Comparison of ENCODE assay signal across 20 mouse cellular contexts in the genomic region with DNA sequence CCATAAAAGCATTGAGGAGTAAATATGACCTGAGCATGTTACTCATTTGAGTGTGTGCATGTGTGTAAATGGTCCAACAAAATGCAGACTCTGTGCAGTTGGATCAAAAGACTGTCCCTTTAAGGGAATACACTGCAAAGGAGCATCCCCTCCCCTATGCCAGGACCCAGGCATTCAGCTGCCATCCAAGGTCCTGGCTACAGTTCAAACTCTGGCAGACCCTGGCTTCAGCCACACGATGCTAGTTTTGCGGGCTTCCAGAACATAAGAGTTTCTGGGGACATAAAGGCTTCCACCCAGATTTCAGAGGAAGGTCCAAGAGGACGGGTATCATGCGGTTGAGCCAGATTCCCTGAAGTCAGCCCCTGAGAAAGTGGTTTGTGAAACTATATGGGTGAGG.
DNase-seq lines count a peak whose midpoint lies in the region; ATAC-seq and TF ChIP-seq lines count a peak whose summit lies in the region.
"Had no signal": no experiment of that assay in that cellular context is flagged by ENCODE, and none has a peak within 500 bp of the region (broad histone marks: within the 10 kb centered on the region; RNA-seq: fewer than 3 reads in every experiment).

No protein-coding gene starts in this region.

- H3K27ac ChIP-seq in heart, embryonic 16.5 days (ENCODE audit: low read length): 0 out of 2 replicates have a peak overlapping the region, but pooled peaks have one; percentile 9
- no peak overlapping the region for H3K27ac ChIP-seq in heart, adult 2 months
- H3K27ac ChIP-seq: embryonic facial prominence, embryonic 12.5 days; forebrain, embryonic 10.5 days; forebrain, embryonic 12.5 days had no signal

- H3K4me1 ChIP-seq in heart, embryonic 16.5 days (ENCODE audit: control insufficient read depth, insufficient read depth, low read length): peaks cover 13% of the 10 kb centered on the region
- H3K4me1 ChIP-seq in heart, adult 2 months (ENCODE audit: control insufficient read depth, insufficient read depth, low read length): no peaks in the 10 kb centered on the region
- H3K4me1 ChIP-seq: embryonic facial prominence, embryonic 12.5 days had no signal

- intact Hi-C loops in heart, adult 2 months (cut with DNase I): no loop called here
- intact Hi-C loops in left cerebral cortex, postnatal 4 days (cut with DNase I): no loop called here
- intact Hi-C loops in left cerebral cortex, postnatal 36 days (cut with DNase I): no loop called here

- H3K9ac ChIP-seq in heart, embryonic 16.5 days (ENCODE audit: low read length): 0 out of 2 replicates have a peak overlapping the region, but pooled peaks have one; percentile 20
- H3K9ac ChIP-seq in heart, adult 2 months (ENCODE audit: low read depth, low read length): no peak overlapping the region
- H3K9ac ChIP-seq: embryonic facial prominence, embryonic 12.5 days; forebrain, embryonic 12.5 days had no signal

- no peaks in the 10 kb centered on the region for H3K36me3 ChIP-seq in heart, embryonic 16.5 days (ENCODE audit: control insufficient read depth, insufficient read depth)
- H3K36me3 ChIP-seq in heart, adult 2 months (ENCODE audit: control insufficient read depth, insufficient read depth, low read length): no peaks in the 10 kb centered on the region
- H3K36me3 ChIP-seq: embryonic facial prominence, embryonic 12.5 days; forebrain, embryonic 10.5 days; forebrain, embryonic 12.5 days had no signal

- TF ChIP-seq CTCF in heart, adult 2 months (IDR thresholded peaks at IDR 0.05): no peak

- H3K27me3 ChIP-seq in heart, embryonic 16.5 days (ENCODE audit: control insufficient read depth, insufficient read depth, low read length): no peaks in the 10 kb centered on the region
- H3K27me3 ChIP-seq in heart, adult 2 months (ENCODE audit: control insufficient read depth, insufficient read depth, low read length): no peaks in the 10 kb centered on the region
- H3K27me3 ChIP-seq: embryonic facial prominence, embryonic 12.5 days; forebrain, embryonic 12.5 days had no signal

- no peak for TF ChIP-seq POLR2A in heart, adult 2 months (IDR thresholded peaks at IDR 0.05; ENCODE audit: insufficient read depth, low read depth, low read length)

- ATAC-seq in heart, embryonic 16.5 days (replicated peaks; ENCODE audit: extremely low read depth, insufficient read depth, low FRiP score): no peak
- ATAC-seq: forebrain, embryonic 14.5 days; forebrain, embryonic 16.5 days had no signal

- H3K4me3 ChIP-seq in heart, embryonic 16.5 days (ENCODE audit: low read length): no peak overlapping the region
- no peak overlapping the region for H3K4me3 ChIP-seq in heart, adult 2 months
- H3K4me3 ChIP-seq: embryonic facial prominence, embryonic 12.5 days; erythroblast, embryonic 14.5 days; forebrain, embryonic 10.5 days; forebrain, embryonic 12.5 days had no signal

- H3K4me2 ChIP-seq in heart, embryonic 16.5 days (ENCODE audit: low read depth, low read length): no peak overlapping the region
- H3K4me2 ChIP-seq: embryonic facial prominence, embryonic 12.5 days; forebrain, embryonic 12.5 days had no signal

- 69% methylated on average over 4 of the region's 4 CpGs for WGBS in heart, embryonic 16.5 days
- 79% methylated on average over 4 of the region's 4 CpGs for WGBS in heart, adult 2 months

- DNase-seq in cerebellum, postnatal 14 days: peak; percentile 58 to 67
- no peak for DNase-seq in cerebellum, adult 9-10 months
- DNase-seq in heart, adult 2 months: no peak
- peak; percentile 75 for DNase-seq in left cerebral cortex, postnatal 4 days
- no peak for DNase-seq in left cerebral cortex, postnatal 36 days (ENCODE audit: low spot score in 2 of 2)
- DNase-seq: adrenal gland, adult 2 months; adrenal gland, postnatal 10 days; adrenal gland, postnatal 25 days; cerebellum, adult 11 months; cerebellum, adult 18-20 months; cerebellum, adult 8-10 months; cerebellum, postnatal 36 days; embryo, embryonic 11 days had no signal

- H3K79me2 ChIP-seq in heart, adult 2 months (replicated peaks; ENCODE audit: control insufficient read depth, insufficient read depth, low read length): no peaks in the 10 kb centered on the region

- no peaks in the 10 kb centered on the region; the same call in 1 of the 2 replicates for H3K9me3 ChIP-seq in heart, embryonic 16.5 days (replicated peaks; ENCODE audit: control insufficient read depth, low read length)
- H3K9me3 ChIP-seq: embryonic facial prominence, embryonic 12.5 days; forebrain, embryonic 10.5 days; forebrain, embryonic 12.5 days had no signal

- TF ChIP-seq EP300 in heart, adult 2 months (IDR thresholded peaks at IDR 0.05; ENCODE audit: insufficient read depth, low read depth, low read length): no peak

Comparison
In these comparisons a context has a peak if more than half of its experiments do, and no peak if none do; other contexts are left out.
1. DNase-seq: peak in cerebellum, postnatal 14 days (2 of 2) and left cerebral cortex, postnatal 4 days (single experiment); none in cerebellum, adult 9-10 months (single experiment), heart, adult 2 months (0 of 2) and left cerebral cortex, postnatal 36 days (0 of 2).